Mouse (Mus musculus) induced T-regulatory cell, adult 2 months (primary cell): ENCODE data around the gene Eef1akmt2.

ENCODE experiments used
- DNase-seq: peaks from one replicate; pipeline ENCODE4 v3.0.0-alpha.2; 2012; ENCODE audit warnings: low read depth

Gene Eef1akmt2

GRCm38 (mm10) chr7:132866316-132866715 is 13.8 kb upstream of the Eef1akmt2 start:
- no peak for DNase-seq

- peak; percentile 94 for DNase-seq
Observed at GRCm38 (mm10) chr7:132859042-132859958, 6.8 kb upstream of the Eef1akmt2 start, which contains the start of gene Abraxas2. Gene Abraxas2 (plus strand): TSS chr7:132859225.

GRCm38 (mm10) chr7:132858043-132858608 is 5.7 kb upstream of the Eef1akmt2 start:
- DNase-seq = peak; percentile 45

GRCm38 (mm10) chr7:132856083-132856482 is 3.6 kb upstream of the Eef1akmt2 start:
- DNase-seq = no peak

GRCm38 (mm10) chr7:132853946-132854345 is 1.5 kb upstream of the Eef1akmt2 start:
- DNase-seq = no peak

GRCm38 (mm10) chr7:132853361-132853760 is 888 bp upstream of the Eef1akmt2 start:
- DNase-seq = no peak

- no peak for DNase-seq
Observed at GRCm38 (mm10) chr7:132843152-132843551, 9.3 kb downstream of the Eef1akmt2 start.

- DNase-seq = no peak
Observed at GRCm38 (mm10) chr7:132842455-132842854, 10.0 kb downstream of the Eef1akmt2 start.

- no peak for DNase-seq
Observed at GRCm38 (mm10) chr7:132841287-132841686, 11.2 kb downstream of the Eef1akmt2 start.

- DNase-seq = no peak
Observed at GRCm38 (mm10) chr7:132830955-132831354, 21.5 kb downstream of the Eef1akmt2 start.

- peak; percentile 29 for DNase-seq
Observed at GRCm38 (mm10) chr7:132824346-132825022, 28.0 kb downstream of the Eef1akmt2 start.

GRCm38 (mm10) chr7:132823832-132824231 is 28.6 kb downstream of the Eef1akmt2 start:
- DNase-seq = no peak

GRCm38 (mm10) chr7:132820692-132821091 is 31.8 kb downstream of the Eef1akmt2 start:
- no peak for DNase-seq

GRCm38 (mm10) chr7:132817056-132817455 is 35.4 kb downstream of the Eef1akmt2 start:
- DNase-seq = no peak

GRCm38 (mm10) chr7:132816528-132816927 is 35.9 kb downstream of the Eef1akmt2 start:
- DNase-seq = no peak

- DNase-seq = peak; percentile 48
Observed at GRCm38 (mm10) chr7:132815081-132815480, 37.4 kb downstream of the Eef1akmt2 start.

- no peak for DNase-seq
Observed at GRCm38 (mm10) chr7:132814089-132814450, 38.4 kb downstream of the Eef1akmt2 start.

- DNase-seq = peak; percentile 80
Observed at GRCm38 (mm10) chr7:132813416-132814088, 38.9 kb downstream of the Eef1akmt2 start, which contains the start of gene Fam53b. Gene Fam53b (minus strand): TSS chr7:132813886.

GRCm38 (mm10) chr7:132812619-132813415 is 39.7 kb downstream of the Eef1akmt2 start:
- peak; percentile 75 for DNase-seq

- DNase-seq = peak; percentile 91
Observed at GRCm38 (mm10) chr7:132811716-132812618, 40.5 kb downstream of the Eef1akmt2 start.
